Mouse (Mus musculus): ENCODE measurements at regions not wholly inside any gene's neighbourhood (a gene's known extent, or its start where the extent isn't known, plus 50 kb on each side); places are given as distances from the start of the nearest gene placed in this dataset.

- no peak for DNase-seq
- intact Hi-C loops (cut with DNase I) = no loop called here
Observed at GRCm38 (mm10) chr3:31399136-31399535, 89.0 kb upstream of the Slc7a14 start.

- intact Hi-C loops (cut with DNase I) = no loop called here
- DNase-seq = peak; percentile 13 to 24
Observed at GRCm38 (mm10) chr3:31394533-31394932, 84.4 kb upstream of the Slc7a14 start.

GRCm38 (mm10) chr3:31389955-31390354 is 79.8 kb upstream of the Slc7a14 start:
- intact Hi-C loops (cut with DNase I) = no loop called here
- no peak for DNase-seq

- DNase-seq = no peak
- intact Hi-C loops (cut with DNase I) = no loop called here
Observed at GRCm38 (mm10) chr3:31375678-31376077, 65.5 kb upstream of the Slc7a14 start.

DNA sequence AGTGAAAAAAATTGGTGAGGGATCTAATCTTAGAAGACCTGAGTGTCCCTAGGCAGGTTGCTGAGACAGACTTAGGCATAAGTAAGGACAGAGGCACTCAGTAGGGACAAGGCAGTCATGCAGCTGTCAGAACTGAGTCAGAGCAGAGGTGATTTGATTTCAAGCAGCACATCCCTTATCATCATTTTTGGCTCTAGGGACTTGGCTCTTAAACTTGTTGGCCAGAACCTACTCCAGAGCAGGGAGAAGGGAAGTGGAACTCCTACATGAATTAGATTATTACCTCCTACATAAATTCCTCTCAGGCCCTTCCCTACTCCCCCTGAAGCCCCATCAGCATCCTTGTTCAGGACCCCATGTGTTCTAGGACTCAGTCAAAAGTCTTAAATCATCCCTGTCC is 63.9 kb upstream of the Slc7a14 start:
- intact Hi-C loops (cut with DNase I) = no loop called here

GRCm38 (mm10) chr3:31368259-31368658 is 58.1 kb upstream of the Slc7a14 start:
- intact Hi-C loops (cut with DNase I) = no loop called here
- DNase-seq = no peak

More for the DNA sequence above, 63.9 kb upstream of the Slc7a14 start:
- DNase-seq = no peak

Measured in heart, postnatal 14 days (tissue).